Mouse (Mus musculus): ENCODE measurements around the gene Lonp2.

DNA sequence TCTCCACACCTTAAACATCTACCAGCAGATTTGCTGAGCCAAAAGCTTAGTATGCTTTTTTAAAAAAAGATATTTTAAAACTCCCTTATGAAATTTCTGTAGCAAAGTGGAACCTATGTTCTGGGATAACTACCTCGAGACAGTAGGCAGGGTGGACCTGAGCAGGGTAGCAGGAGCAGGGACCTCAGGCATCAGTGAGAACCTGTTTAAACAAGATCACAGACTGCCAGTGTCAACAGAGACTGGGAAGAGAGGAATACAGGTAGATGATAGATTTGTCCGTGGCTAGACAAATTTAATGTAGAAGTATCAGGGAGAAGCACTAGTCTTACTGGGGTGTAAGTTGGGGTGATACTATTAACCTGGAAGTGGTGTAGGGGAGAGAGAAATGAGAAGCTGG, 10.0 kb upstream of the Lonp2 start:
- no peak for TF ChIP-seq POLR2A (IDR thresholded peaks at IDR 0.05; ENCODE audit: low read depth, low read length)
- TF ChIP-seq CTCF (IDR thresholded peaks at IDR 0.05; ENCODE audit: borderline replicate concordance, insufficient read depth, low read length) = no peak

All from embryonic fibroblast, embryonic 13.5 days (primary cell).